Mouse (Mus musculus) liver, postnatal 0 days (tissue): ENCODE measurements around the gene H2-DMa.

ENCODE experiments used
- CTCF ChIP-seq: sonication (generic); IDR thresholded peaks from 2 replicates; pipeline ENCODE4 v1.5.1; 2016; ENCODE audit warnings: antibody characterized with exemption, low read depth
- EP300 ChIP-seq: IDR thresholded peaks from 2 replicates; pipeline ENCODE4 v1.6.1; 2016; ENCODE audit warnings: antibody characterized with exemption, low read depth, mild to moderate bottlenecking

- TF ChIP-seq CTCF (no peak), EP300 (no peak)
Measured at GRCm38 (mm10) chr17:34138655-34139054, 19.3 kb downstream of the H2-DMa start.
